Mouse (Mus musculus): ENCODE measurements around the gene Cpsf3.

DNA sequence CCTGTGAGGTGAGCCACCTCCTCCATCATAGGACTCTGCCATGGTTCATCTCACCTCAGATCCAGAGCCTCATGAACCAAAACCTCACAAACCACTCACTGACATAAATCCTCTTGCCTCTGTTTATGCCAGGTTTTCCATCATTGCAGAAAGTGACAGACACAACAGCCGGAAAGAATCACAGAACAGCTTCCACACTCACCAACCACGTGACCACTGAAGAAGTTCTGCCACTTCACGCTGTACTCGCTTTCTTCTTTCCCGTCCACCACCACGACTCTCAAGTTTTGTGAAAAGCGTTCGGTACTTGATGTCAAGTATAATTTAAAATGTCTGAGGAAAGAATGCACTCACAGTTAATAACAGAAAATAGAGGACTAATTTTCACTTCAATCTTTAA is 68.5 kb downstream of the Cpsf3 start:
- no peak for TF ChIP-seq CTCF (IDR thresholded peaks at IDR 0.05; ENCODE audit: low read depth)
- no peak for TF ChIP-seq EP300 (IDR thresholded peaks at IDR 0.05; ENCODE audit: low read depth)
